Mouse (Mus musculus): ENCODE measurements at regions not wholly inside any gene's neighbourhood (a gene's known extent, or its start where the extent isn't known, plus 50 kb on each side); places are given as distances from the start of the nearest gene placed in this dataset.

GRCm38 (mm10) chr11:24864637-24865036, 786.8 kb downstream of the Bcl11a start:
- TF ChIP-seq CTCF (IDR thresholded peaks at IDR 0.05; ENCODE audit: borderline replicate concordance, extremely low read depth, insufficient read depth, insufficient read length) (no peak), POLR2A (IDR thresholded peaks at IDR 0.05; ENCODE audit: borderline replicate concordance, extremely low read depth, insufficient read depth, insufficient read length, poor library complexity, severe bottlenecking) (no peak)

All from brain, embryonic 14.5 days (tissue).